Mouse (Mus musculus) left cerebral cortex, postnatal 14 days (tissue): ENCODE measurements at regions not wholly inside any gene's neighbourhood (a gene's known extent, or its start where the extent isn't known, plus 50 kb on each side); places are given as distances from the start of the nearest gene placed in this dataset.

Experiments
- DNase-seq, 2 experiments: peaks; one replicate each; pipeline ENCODE4 v3.0.0; 2021 to 2022; ENCODE audit warnings: low spot score in 2 of 2, mixed read lengths in 1 of 2
- intact Hi-C: fragments of 180-260 bp; cut with DNase I; formaldehyde crosslinking; loops from one replicate; pipeline ENCODE4 v1.15.1; 2025

- DNase-seq: no peak
- intact Hi-C loops: no loop called here
Observed at GRCm38 (mm10) chr10:39316533-39316932, 52.1 kb upstream of the Fyn start.

DNA sequence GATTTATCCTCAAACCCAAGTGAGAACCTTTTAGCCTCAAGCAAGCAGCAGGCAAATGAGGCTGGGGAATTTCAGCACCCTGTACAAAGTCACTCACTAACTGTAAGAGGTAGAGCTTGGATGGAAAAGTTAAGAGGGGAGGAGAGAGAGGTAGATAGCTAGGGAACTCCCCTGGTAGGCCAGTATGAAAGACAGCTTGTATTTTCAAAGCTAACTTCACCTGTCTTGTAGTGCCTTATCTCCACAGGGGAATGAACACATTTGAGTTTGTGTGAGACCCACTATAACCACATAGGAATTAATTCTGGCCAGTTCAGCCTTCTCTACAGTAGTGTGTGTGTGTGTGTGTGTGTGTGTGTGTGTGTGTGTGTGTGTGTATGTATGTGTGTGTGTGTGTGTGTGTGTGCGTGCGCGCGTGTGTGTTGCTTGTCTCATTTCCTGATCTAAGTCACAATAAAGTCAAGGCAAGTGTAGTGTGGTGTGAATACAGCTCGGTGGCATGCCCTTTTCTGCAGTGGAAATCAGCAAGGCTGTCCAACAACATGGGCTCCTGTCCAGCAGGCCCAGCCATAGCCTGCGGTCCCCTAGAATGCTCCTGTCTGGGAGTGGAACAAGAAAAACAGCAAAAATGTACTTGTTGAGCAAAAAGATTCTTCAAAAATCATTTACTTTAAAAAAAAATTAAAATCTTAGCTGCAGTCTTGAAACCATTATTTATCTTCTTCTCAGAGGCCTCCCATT lies 53.1 kb upstream of the Fyn start:
- DNase-seq: no peak
- intact Hi-C loops: no loop called here

- intact Hi-C loops: no loop called here
- DNase-seq: no peak
Observed at GRCm38 (mm10) chr10:39311501-39311900, 57.2 kb upstream of the Fyn start.

DNA sequence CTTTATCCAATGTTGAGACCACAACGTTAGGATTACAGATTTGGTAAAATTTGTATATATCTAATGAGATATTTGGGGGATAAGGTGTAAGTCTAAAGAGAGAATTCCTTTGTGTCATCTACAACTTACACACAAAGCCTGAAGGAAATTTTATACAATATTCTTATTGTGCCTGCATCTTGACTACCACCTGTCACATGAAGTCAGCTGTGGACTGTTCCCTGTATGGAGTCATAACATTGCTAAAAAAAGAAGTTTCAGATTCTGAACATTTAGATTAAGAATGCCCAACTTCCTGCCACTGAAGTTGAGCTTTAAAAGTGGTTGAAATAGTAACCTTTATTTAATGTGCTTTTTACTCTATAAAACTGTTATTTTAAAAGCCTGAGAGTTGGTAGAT lies 60.1 kb upstream of the Fyn start:
- DNase-seq: no peak
- intact Hi-C loops: no loop called here

DNA sequence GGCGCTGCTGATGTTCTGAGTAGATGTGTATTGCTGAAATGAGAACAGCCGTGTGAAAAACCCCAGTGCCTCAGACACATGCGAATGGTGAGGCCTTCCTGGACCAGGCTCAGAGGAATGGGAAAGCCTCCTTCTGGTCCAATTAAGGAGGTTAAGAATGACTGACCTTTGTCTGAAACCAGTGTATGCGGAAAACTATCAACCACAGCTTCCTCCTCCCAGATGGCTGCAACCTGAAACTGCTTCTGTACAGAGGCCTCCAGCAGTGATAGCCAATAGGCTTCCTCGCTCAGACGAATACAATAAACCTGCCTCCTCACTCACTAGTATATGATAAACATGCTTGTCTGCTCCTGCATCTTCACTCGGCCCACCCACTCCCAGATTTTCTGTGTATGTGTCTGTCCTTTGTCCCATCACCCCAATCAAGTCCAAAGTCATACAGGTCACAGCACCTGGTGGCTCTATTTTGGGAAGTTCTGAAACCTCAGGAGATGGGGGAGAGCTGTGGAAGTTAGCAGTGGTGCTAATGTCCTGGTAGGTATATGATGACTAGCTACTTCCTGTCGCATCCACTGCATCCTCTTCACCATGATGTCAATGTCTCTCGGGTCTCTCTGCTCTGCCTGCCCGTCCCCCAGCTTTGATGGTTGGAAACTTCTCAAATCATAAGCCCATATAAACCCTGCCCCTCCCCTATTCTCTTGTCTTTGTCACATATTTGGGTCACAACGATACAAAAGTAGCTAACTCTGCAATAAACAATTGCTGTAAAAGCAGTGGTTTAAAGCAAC lies 75.8 kb upstream of the Fyn start:
- no peak for DNase-seq
- intact Hi-C loops: no loop called here

- intact Hi-C loops: no loop called here
Observed at GRCm38 (mm10) chr10:39291747-39292198, 76.9 kb upstream of the Fyn start.

GRCm38 (mm10) chr10:39291134-39291746 lies 77.4 kb upstream of the Fyn start:
- intact Hi-C loops: no loop called here

More at GRCm38 (mm10) chr10:39291747-39292198, 76.9 kb upstream of the Fyn start:
- DNase-seq: peak in 1 of 2 experiments; percentile 28

DNA sequence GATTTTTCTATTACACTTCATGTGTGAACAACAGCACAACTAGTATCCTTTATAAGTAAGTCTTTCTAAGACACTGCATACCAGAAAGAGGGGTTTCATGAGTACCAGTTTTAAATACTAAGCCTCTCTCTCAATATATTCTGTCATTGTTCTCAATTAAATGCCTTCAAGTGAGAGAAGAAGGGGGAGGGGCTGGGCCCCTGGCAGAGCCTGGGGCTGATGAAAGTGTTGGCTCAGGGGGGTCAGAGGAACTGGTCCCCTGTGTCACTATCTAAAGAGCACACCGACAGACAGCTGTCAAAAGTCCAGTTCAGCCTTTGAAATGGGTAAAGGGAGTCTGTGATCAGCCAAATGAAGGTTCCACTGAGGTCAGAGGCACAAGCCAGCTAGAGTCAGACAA lies 78.4 kb upstream of the Fyn start:
- DNase-seq: no peak
- intact Hi-C loops: no loop called here

More at GRCm38 (mm10) chr10:39291134-39291746, 77.4 kb upstream of the Fyn start:
- DNase-seq: peak; percentile 31 to 61

- intact Hi-C loops: no loop called here
- no peak for DNase-seq
Observed at GRCm38 (mm10) chr10:39280366-39281000, 88.2 kb upstream of the Fyn start.

DNA sequence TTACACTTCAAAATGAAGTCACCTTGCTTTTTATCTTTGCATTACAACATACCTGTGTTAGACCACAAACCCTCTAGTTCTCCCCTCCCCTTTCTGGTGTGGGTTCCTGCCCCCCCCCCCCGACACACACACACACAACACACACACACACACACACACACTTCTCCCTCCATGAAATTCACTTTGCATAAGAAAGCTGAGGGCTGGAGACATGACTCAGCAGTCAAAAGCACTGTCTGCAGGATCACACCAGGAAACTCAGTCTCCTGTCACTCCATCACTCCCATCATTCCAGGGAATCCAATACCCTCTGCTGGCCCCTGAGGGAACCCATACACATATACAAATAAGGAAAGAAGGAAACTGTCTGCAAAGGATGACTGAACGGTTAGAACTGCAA lies 94.5 kb upstream of the Fyn start:
- no peak for DNase-seq
- intact Hi-C loops: no loop called here

GRCm38 (mm10) chr10:39273426-39273825 lies 95.2 kb upstream of the Fyn start:
- intact Hi-C loops: no loop called here
- DNase-seq: no peak

DNA sequence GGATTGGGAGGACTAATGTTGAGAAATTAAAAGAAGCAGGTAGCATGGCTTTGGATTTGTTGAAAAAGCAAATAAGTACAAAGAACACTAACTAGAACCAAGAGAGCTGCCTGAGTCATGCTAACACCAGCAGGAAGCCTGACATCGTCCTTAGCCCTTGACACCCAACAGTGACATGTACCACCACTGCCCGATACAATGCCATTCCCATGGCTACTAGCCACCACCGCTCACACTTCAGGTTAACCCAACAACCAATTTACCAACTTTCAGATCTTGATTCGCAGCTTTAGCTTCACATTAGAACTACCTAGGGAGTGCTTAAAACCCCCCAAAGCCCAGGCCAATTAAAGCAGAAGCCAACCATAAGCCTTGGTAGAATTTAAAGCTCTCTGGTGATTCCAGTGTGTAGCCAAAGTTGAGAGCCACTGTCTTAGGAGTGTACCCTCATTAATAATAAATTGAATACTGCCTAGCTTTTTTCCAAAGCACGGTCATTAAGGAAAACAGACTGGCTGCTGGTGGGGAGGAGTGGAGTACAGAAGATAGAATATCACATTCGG lies 96.2 kb upstream of the Fyn start:
- intact Hi-C loops: no loop called here
- no peak for DNase-seq

- intact Hi-C loops: no loop called here
- DNase-seq: no peak
Observed at GRCm38 (mm10) chr10:39270406-39270805, 98.2 kb upstream of the Fyn start.

DNA sequence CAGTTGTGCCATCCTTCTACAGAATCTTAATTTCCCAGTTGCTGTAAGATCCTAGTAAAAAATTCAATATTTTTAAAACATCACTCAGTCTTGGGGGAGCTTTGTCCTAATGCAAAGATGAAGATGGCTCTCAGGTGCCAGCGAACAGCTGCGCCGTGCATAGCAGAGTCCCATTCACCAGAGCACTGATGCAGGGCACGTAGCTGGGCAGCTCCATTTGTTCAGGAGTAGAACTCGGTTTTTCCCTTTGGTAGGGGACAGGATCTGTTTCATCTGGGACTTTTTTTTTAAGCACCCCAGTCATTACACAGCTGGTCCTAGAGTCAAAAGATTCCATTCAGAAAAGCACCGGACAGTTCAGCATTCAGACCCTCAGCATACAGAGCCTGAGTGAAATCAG lies 101.4 kb upstream of the Fyn start:
- DNase-seq: no peak
- intact Hi-C loops: no loop called here

GRCm38 (mm10) chr10:39266482-39266881 lies 102.2 kb upstream of the Fyn start:
- DNase-seq: peak; percentile 78

DNA sequence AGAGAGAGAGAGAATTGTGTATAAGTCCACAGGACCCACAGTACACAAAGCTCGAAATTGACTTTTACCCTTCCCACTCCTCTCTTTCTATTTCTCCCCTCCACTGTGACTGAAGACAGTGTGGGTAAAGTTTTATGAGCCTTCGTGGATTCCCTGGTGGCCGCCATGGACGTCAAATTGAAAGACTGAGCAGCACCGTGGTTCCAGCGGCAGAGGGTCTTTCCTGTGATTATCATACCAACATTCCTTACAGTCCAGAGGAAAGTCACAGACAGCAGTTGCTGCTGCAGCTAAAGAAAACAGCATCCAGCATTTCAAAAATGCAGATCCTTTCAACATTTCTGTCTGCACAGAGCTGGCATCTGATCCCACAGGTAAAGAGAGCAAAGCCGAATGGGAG lies 98.9 kb upstream of the Ccn6 start:
- intact Hi-C loops: no loop called here
- DNase-seq: no peak

More at GRCm38 (mm10) chr10:39266482-39266881, 102.2 kb upstream of the Fyn start:
- intact Hi-C loops: no loop called here

DNA sequence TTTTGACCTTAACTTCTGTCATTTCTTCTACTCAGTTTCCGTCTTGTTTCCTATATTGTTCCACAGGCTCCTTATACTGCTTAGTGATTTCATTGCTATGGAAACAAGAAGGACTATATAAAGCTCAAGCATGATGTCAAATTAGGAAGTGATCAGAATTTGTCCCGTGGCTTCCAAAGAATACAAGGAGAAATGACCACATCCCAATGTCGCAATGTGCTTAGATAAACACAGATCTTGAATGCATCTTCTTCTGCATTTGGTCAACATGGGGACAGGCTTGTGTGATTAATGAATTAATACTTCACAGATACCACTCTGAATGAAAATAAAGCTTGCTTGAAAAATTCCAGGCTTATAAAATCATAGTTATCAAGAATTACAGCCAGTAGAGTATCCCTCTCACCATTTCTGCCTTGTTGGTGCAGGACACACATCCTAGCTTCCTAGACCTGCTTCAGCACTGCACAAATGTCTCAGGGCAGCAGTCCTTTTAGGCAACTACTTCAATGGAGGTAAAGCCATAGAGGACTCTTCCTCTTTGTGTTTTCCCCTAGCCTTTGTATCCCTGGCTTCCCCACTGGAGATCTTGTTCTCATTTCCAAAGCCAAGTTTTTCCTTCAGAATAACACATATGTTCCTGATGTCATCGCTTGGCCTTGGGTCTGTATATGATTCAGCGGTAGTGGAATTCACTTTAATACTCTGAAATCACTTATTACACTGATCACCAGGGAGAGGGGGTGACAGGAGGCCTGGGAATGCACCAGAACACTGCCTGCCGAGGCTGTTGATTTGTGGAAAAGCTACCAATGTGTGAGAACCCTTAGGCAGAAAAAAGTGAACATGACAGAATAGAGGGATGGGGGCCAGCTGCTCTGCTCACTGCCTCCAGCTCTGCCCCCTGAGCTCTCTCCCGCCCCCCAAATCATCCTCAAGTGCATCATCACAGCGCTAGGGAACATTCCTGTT lies 97.9 kb upstream of the Ccn6 start:
- intact Hi-C loops: no loop called here
- peak in 1 of 2 experiments; percentile 22 for DNase-seq

GRCm38 (mm10) chr10:39260061-39260460 lies 96.5 kb upstream of the Ccn6 start:
- intact Hi-C loops: no loop called here
- no peak for DNase-seq
